Mouse (Mus musculus) bone marrow, adult 2 months (tissue): Measurements from ENCODE around the gene Efnb2. TPM values are rescaled to one million over a fixed set of nuclear protein-coding genes. Genes with fewer than 3 reads are reported as not detected.

Experiments used
- H3K27ac ChIP-seq: fragments of 200-500 bp; 2 replicates; pipeline ENCODE4 v1.5.1; 2012; ENCODE audit warnings: low read depth, mild to moderate bottlenecking, control low read depth, inconsistent platforms, low read length; ENCODE audit not compliant: control insufficient read depth, poor library complexity, insufficient read depth
- H3K4me1 ChIP-seq: fragments of 200-500 bp; 2 replicates; pipeline ENCODE4 v1.6.1; 2011; ENCODE audit warnings: low read length; ENCODE audit not compliant: control insufficient read depth, insufficient read depth
- H3K4me3 ChIP-seq: fragments of 200-500 bp; replicated peaks from 2 replicates; pipeline ENCODE3; 2011; ENCODE audit warnings: mild to moderate bottlenecking, low read depth, low read length, control low read depth; ENCODE audit not compliant: control insufficient read depth
- CTCF ChIP-seq: fragments of 200-500 bp; IDR thresholded peaks from 2 replicates; pipeline ENCODE4 v1.5.1; 2011; ENCODE audit warnings: low read length, control low read depth; ENCODE audit not compliant: control insufficient read depth, insufficient read depth
- POLR2A ChIP-seq: fragments of 200-500 bp; IDR thresholded peaks from 2 replicates; pipeline ENCODE4 v1.6.1; 2011; ENCODE audit warnings: low read depth, mild to moderate bottlenecking, control low read depth, low read length, borderline replicate concordance; ENCODE audit not compliant: control insufficient read depth
- WGBS: fragments of 180-500 bp; shearing (Covaris S2); methylation state at CpG from one replicate; pipeline ENCODE4 v1.1.7; 2018; 5-methylcytosine and 5-hydroxymethylcytosine counted together
- polyA plus RNA-seq: library from polyadenylated mRNA; stranded (reverse); fragments of >200 nt; gene quantifications from 2 replicates; pipeline ENCODE4 v1.2.4, GENCODE M21; 2011; ENCODE audit warnings: low replicate concordance; ENCODE audit not compliant: missing spikeins, insufficient read depth, insufficient read length

The Efnb2 gene
- polyA plus RNA-seq, 1 experiment, result 2.9 TPM

DNA sequence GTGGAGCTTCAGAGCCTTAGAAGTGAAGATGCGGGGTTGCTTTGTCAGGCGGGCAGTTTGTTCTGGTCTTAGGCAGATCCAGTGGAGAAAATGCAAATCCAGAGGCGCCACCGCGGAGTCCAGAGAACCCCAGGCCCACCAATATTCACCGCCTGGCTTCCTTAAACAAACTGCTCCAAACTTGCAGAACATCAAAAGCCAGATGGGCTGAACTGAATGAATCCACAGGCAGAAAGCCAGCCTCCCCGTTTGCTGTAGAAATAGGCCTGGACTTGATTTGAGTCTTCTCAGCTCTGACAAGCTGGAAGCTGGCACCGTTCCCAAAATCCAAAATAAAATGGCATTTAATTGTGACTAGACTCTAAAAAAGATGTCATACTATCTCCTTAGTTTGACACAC, 11.1 kb downstream of the Efnb2 start:
- Histone ChIP-seq H3K4me1 (no peaks in the 10 kb centered on the region), H3K4me3 (no peak overlapping the region), H3K27ac (no peak overlapping the region)
- TF ChIP-seq POLR2A (no peak), CTCF (no peak)
- 90% methylated on average over 8 of the region's 8 CpGs for WGBS

DNA sequence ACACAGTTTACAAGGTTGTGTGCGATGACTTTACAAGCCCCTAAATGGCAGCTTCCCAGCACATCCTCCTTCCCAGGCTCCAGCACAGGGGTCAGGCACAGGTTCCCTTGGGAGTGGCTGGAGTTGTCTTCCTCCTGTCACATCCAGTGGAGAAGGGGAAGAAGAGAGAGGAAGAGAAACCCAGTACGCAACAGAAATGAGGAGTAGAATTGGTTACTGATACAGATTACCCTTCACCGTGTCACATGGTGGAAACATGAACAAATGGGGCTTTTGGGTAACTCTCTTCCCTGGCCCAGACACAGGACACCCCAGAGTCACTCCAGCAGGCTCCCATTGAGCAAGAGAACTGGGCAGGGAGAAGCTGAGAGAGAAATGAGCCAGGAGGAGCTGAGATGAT, 11.5 kb downstream of the Efnb2 start:
- 79% methylated on average over 3 of the region's 3 CpGs for WGBS
- no peak overlapping the region for H3K4me3 ChIP-seq
- no peaks in the 10 kb centered on the region for H3K4me1 ChIP-seq
- TF ChIP-seq CTCF (no peak), POLR2A (no peak)
- H3K27ac ChIP-seq, result no peak overlapping the region

- H3K4me3 ChIP-seq, result no peak overlapping the region
- TF ChIP-seq CTCF, result no peak
- TF ChIP-seq POLR2A, result no peak
- 71% methylated on average over 7 of the region's 7 CpGs for WGBS
- H3K27ac ChIP-seq, result no peak overlapping the region
- no peaks in the 10 kb centered on the region for H3K4me1 ChIP-seq
Observed at GRCm38 (mm10) chr8:8648686-8649085, 12.4 kb downstream of the Efnb2 start.

DNA sequence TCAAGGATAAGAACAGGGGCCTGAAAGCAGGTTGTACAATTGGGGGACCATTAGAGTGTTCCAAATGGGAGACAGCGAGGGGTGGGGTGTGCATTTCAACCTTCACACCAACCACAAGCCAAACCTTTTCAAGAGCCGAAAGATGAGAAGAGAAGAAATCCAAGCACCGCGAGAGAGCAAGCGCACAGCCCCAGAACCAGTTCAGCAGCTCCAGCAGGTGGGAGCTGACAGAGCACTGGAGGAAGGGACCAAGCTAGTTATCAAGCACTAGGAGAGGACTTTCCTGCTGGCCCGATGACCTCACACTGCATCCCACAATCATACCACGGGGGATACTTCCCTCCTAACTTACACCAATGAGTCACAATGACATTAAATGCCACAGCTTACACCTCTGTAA, 13.2 kb downstream of the Efnb2 start:
- H3K27ac ChIP-seq, result no peak overlapping the region
- H3K4me3 ChIP-seq, result no peak overlapping the region
- H3K4me1 ChIP-seq, result no peaks in the 10 kb centered on the region
- 70% methylated on average over 7 of the region's 7 CpGs for WGBS
- no peak for TF ChIP-seq POLR2A
- TF ChIP-seq CTCF, result no peak

GRCm38 (mm10) chr8:8647319-8647718, 13.7 kb downstream of the Efnb2 start:
- 72% methylated on average over 3 of the region's 3 CpGs for WGBS
- Histone ChIP-seq H3K4me1 (no peaks in the 10 kb centered on the region), H3K27ac (no peak overlapping the region), H3K4me3 (no peak overlapping the region)
- TF ChIP-seq POLR2A, result no peak
- no peak for TF ChIP-seq CTCF

DNA sequence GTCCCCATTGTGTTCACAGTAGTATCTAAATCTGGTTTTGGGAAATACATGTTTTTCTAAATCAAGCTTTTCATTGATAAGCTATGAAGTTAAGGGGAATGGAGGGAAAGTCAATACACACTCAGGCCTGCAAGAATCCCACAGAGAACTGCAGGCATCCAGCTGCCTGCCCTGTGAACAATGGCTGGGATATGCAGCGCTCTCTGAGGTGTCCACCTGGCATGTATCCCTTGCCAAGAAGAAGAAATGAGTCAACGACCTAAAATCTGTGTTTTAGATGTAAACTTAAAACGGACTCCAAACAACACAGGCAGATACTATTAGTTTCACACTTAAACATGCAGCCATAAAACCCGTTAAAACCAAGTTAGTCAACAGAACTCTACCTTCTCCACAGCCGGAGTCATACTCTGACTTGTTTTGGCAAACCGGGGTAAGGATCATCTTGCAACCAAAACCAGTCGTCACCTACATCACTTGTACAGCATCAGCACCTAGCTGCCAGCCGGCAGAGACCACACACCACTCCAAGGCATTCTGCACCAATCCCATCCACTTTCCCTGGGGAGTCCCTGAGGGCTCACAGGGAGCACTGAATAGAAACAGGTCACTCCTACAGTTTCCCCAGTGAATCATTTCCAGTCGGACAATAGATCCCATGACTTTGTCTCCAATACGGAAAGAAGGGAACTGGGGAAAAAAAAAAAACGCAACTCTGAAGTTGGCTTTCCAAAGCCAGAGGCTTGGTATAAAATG, 16.7 kb downstream of the Efnb2 start:
- no peaks in the 10 kb centered on the region for H3K4me1 ChIP-seq
- no peak overlapping the region for H3K27ac ChIP-seq
- TF ChIP-seq POLR2A, result no peak
- TF ChIP-seq CTCF, result no peak
- H3K4me3 ChIP-seq, result no peak overlapping the region
- WGBS, result 80% methylated on average over 11 of the region's 11 CpGs

GRCm38 (mm10) chr8:8640264-8640588, 20.8 kb downstream of the Efnb2 start:
- no peak overlapping the region for H3K4me3 ChIP-seq
- WGBS, result 76% methylated on average over 4 of the region's 4 CpGs
- TF ChIP-seq POLR2A, result no peak
- TF ChIP-seq CTCF, result no peak
- no peak overlapping the region for H3K27ac ChIP-seq
- no peaks in the 10 kb centered on the region for H3K4me1 ChIP-seq

GRCm38 (mm10) chr8:8639569-8640263, 21.3 kb downstream of the Efnb2 start:
- Histone ChIP-seq H3K27ac (no peak overlapping the region), H3K4me3 (no peak overlapping the region), H3K4me1 (no peaks in the 10 kb centered on the region)
- TF ChIP-seq POLR2A, result no peak
- TF ChIP-seq CTCF, result no peak
- WGBS, result 74% methylated on average over 8 of the region's 8 CpGs
